Mouse (Mus musculus) stomach, embryonic 15.5 days (tissue): ENCODE measurements around the gene Gcn1l1. TPM values are rescaled to one million over a fixed set of nuclear protein-coding genes. Genes with fewer than 3 reads are reported as not detected.

ENCODE experiments used
- ATAC-seq: fragments of 200-750 bp; cut with Nextera tagmentation; 2 replicates; pipeline ENCODE4 v1.8.0; 2017; ENCODE audit warnings: low read depth, moderate number of reproducible peaks, moderate TSS enrichment; ENCODE audit not compliant: insufficient read depth, low FRiP score
- H3K27ac ChIP-seq: fragments of 300-500 bp; sonication (generic); 2 replicates; pipeline ENCODE4 v1.5.1; 2015; ENCODE audit warnings: mild to moderate bottlenecking, inconsistent platforms
- H3K27me3 ChIP-seq: fragments of 300-500 bp; sonication (generic); replicated peaks from 2 replicates; pipeline ENCODE4 v1.6.1; 2015; ENCODE audit warnings: inconsistent platforms
- H3K36me3 ChIP-seq: fragments of 300-500 bp; sonication (generic); 2 replicates; pipeline ENCODE4 v1.6.1; 2015; ENCODE audit warnings: inconsistent platforms
- H3K4me1 ChIP-seq: fragments of 300-500 bp; sonication (generic); 2 replicates; pipeline ENCODE4 v1.6.1; 2015; ENCODE audit warnings: inconsistent platforms
- H3K4me2 ChIP-seq: fragments of 300-500 bp; sonication (generic); 2 replicates; pipeline ENCODE4 v1.6.1; 2015; ENCODE audit warnings: mild to moderate bottlenecking, inconsistent platforms
- H3K4me3 ChIP-seq: fragments of 300-500 bp; sonication (generic); replicated peaks from 2 replicates; pipeline ENCODE4 v1.5.1; 2015; ENCODE audit warnings: inconsistent platforms
- H3K9ac ChIP-seq: fragments of 300-500 bp; sonication (generic); 2 replicates; pipeline ENCODE4 v1.6.1; 2015; ENCODE audit warnings: inconsistent platforms
- H3K9me3 ChIP-seq: fragments of 300-500 bp; sonication (generic); 2 replicates; pipeline ENCODE4 v1.6.1; 2016; ENCODE audit warnings: inconsistent platforms
- WGBS: fragments of 180-500 bp; shearing (Covaris S2); methylation state at CpG from one replicate; pipeline ENCODE4 v1.1.7; 2015; 5-methylcytosine and 5-hydroxymethylcytosine counted together
- polyA plus RNA-seq: library from polyadenylated mRNA; unstranded; fragments of >200 nt; fragmentation: Nextera tagmentation; extraction: Ambion mirVana; gene quantifications from 2 replicates; pipeline ENCODE4 v1.2.1, GENCODE M21; 2015

Gcn1l1 gene
- polyA plus RNA-seq, 1 experiment from 2014 or later = 34.9 TPM

DNA sequence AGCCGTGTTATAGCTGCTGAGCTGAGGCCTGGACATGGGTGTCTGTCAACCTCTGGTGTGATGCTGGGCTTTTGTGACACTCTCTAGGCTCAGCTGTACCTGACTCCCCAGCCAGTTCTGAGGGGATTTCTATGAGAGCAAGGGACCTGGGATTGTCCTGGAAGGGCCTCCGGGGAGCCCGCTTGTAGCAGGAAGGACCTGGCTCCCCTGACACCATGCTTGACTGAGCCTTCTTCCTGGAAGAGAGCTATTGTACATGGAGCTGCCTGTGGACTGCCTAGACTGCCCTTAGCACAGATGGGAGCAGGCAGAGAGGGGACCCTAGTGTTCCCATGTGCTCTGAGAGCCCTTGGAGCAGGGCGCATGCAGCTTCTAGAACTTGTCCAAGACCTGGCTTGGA lies 39.6 kb upstream of the Gcn1l1 start:
- H3K4me3 ChIP-seq = no peak overlapping the region
- no peaks in the 10 kb centered on the region for H3K27me3 ChIP-seq
- no peak overlapping the region for H3K9ac ChIP-seq
- 91% methylated on average over 4 of the region's 4 CpGs for WGBS
- no peak overlapping the region for H3K4me2 ChIP-seq
- no peaks in the 10 kb centered on the region for H3K36me3 ChIP-seq
- no peaks in the 10 kb centered on the region for H3K9me3 ChIP-seq
- H3K27ac ChIP-seq = peak overlapping the region; percentile 49
- peaks cover 71% of the 10 kb centered on the region for H3K4me1 ChIP-seq
- no peak for ATAC-seq

DNA sequence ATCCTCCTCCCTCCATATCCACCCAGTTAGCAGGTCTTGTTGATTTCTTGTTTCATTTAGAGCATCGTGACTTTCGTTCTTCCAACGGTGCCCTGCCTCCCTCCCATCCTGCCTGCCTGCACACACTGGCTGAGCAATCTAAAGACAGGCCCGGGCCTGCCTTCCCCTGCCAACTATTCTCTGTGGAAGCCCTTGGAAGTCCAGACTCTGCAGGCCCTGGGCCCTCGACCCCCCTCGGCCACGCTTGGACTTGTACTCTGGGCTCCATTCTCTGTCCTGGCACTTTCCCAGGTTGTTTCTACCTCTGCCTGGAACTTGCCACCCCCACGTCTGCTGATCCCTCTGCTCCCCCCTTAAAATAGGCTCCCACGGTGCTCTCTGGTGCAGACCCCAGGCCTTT lies 39.1 kb upstream of the Gcn1l1 start:
- no peaks in the 10 kb centered on the region for H3K36me3 ChIP-seq
- peaks cover 71% of the 10 kb centered on the region for H3K4me1 ChIP-seq
- 74% methylated on average over 9 of the region's 9 CpGs for whole genome bisulfite sequencing
- ATAC-seq = no peak
- no peaks in the 10 kb centered on the region for H3K9me3 ChIP-seq
- H3K4me2 ChIP-seq = no peak overlapping the region
- H3K9ac ChIP-seq = no peak overlapping the region
- peak overlapping the region; percentile 49 for H3K27ac ChIP-seq
- no peak overlapping the region for H3K4me3 ChIP-seq
- H3K27me3 ChIP-seq = no peaks in the 10 kb centered on the region

DNA sequence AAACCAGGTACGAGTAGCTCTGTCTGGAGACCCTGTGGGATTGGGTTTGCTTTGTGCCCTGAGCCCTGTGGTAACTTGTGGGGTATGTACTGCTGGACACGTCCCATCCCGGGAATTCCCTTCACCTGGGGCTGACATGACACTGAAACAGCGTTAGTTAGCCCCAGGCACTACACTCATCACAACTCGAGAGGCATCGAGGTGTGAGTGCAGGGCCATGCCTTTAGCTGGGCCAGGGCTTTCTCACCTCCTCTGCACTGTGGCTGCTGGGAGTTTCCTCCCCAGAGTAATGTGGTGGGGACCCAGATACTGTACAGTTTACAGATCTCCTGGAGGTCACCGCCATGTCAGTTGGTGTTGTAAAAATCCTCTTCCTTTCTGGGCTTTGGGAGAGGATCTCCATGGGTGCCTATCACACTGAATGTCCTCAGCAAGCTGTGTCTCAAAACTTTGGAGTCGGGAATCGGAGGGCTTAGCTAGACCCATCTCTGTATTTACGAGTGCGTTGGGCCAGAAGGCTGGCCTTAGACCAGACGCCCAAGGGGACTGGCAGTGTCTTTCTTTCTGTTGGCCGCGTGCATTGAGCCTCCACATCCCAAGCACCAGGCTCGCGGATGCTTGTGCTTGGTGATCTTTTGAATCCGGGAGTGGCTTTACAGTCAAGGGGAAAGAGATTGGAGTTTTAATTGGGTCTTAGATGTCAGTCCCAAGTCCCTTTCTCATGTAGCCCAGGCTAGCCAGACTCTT lies 38.4 kb upstream of the Gcn1l1 start:
- 91% methylated on average over 17 of the region's 17 CpGs for WGBS
- Histone ChIP-seq H3K4me1 (peaks cover 72% of the 10 kb centered on the region), H3K4me3 (no peak overlapping the region), H3K27me3 (no peaks in the 10 kb centered on the region), H3K9ac (no peak overlapping the region), H3K4me2 (no peak overlapping the region), H3K27ac (peak overlapping the region; percentile 49; the same call in 1 of the 2 replicates), H3K9me3 (no peaks in the 10 kb centered on the region), H3K36me3 (no peaks in the 10 kb centered on the region)
- no peak for ATAC-seq

DNA sequence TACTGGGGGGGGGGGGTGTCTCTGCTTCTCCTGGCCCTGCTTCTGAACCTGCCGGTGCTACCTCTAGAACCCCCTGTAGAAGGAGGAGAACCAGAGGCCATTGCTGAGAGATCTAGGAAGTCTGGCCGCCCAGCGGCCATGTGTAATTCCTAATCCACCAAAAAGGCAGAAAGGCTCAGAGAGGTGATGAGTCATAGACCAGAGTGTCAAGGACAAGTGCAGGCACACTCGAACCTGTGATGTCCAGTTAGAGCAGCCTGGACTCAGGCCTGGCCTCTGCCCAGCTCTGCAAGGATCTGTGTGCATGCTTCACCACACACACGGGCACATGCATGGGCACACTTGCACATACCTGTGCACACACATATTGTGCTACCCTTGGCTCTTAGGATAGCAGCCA lies 36.9 kb upstream of the Gcn1l1 start:
- Histone ChIP-seq H3K4me3 (no peak overlapping the region), H3K27ac (no peak overlapping the region), H3K9me3 (no peaks in the 10 kb centered on the region), H3K4me2 (no peak overlapping the region), H3K36me3 (no peaks in the 10 kb centered on the region), H3K27me3 (no peaks in the 10 kb centered on the region), H3K9ac (no peak overlapping the region), H3K4me1 (peaks cover 72% of the 10 kb centered on the region)
- no peak for ATAC-seq
- 65% methylated on average over 5 of the region's 5 CpGs for WGBS

DNA sequence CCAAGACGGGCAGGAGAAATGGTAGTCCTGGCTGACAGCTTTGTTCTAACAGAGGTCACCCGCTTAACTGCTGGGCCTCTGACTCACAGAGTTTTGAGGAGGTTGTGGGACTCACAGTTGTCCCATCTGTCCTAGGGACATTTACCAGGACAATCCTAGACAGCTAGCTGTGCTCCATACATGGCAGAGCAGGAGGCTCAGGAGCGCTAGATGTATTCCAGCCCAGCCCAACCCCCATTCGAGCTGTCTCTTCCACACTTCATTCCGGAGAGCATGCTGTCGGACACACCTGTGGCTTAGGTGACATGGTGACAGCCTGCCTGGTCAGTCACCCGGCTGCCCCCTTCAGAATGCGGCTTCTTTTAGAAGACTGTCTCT lies 35.7 kb upstream of the Gcn1l1 start:
- Histone ChIP-seq H3K27me3 (no peaks in the 10 kb centered on the region), H3K27ac (peak overlapping the region; percentile 88), H3K9ac (no peak overlapping the region), H3K4me3 (no peak overlapping the region), H3K4me2 (peak overlapping the region; percentile 11; the same call in 1 of the 2 replicates), H3K9me3 (no peaks in the 10 kb centered on the region), H3K4me1 (peaks cover 75% of the 10 kb centered on the region), H3K36me3 (no peaks in the 10 kb centered on the region)
- ATAC-seq = no peak
- 35% methylated on average over 8 of the region's 8 CpGs for WGBS

DNA sequence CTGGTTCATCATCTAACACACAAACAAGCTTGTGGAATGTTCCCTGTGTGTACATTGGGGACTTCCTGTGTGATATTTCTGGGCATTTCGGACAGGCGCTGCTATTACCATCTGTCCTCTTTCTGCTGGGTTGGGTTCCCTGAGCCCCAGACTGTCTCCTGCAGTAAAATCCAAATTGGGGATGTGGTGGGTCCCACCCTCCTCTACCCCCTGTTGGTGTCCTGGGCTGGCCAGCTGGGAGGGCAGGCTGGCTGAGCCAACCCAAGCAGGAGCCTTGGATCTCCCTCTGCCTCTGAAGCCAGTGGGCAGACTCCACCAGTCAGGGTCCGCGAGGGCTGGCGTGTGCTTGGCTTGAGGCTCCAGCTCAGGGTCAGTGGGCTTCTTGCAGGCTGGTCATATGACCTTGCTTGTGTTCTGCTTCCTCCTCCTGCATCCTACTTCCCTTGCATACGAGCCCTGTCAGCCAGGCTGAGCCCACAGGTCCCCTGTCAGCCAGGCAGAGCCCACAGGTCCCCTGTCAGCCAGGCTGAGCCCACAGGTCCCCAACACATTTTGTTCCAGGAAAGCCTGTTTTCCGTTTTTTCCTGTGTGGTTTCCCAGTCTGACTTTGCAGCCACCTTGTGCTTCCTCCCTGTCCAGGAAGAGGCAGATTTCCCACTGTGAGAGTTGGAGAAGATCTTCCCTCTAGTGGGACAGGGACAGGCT lies 35.2 kb upstream of the Gcn1l1 start:
- no peaks in the 10 kb centered on the region for H3K9me3 ChIP-seq
- H3K36me3 ChIP-seq = no peaks in the 10 kb centered on the region
- no peak overlapping the region for H3K9ac ChIP-seq
- H3K27me3 ChIP-seq = no peaks in the 10 kb centered on the region
- peaks cover 75% of the 10 kb centered on the region for H3K4me1 ChIP-seq
- ATAC-seq = no peak
- no peak overlapping the region for H3K4me3 ChIP-seq
- WGBS = 47% methylated on average over 7 of the region's 7 CpGs
- peak overlapping the region; percentile 11; the same call in 1 of the 2 replicates for H3K4me2 ChIP-seq
- peak overlapping the region; percentile 88 for H3K27ac ChIP-seq

DNA sequence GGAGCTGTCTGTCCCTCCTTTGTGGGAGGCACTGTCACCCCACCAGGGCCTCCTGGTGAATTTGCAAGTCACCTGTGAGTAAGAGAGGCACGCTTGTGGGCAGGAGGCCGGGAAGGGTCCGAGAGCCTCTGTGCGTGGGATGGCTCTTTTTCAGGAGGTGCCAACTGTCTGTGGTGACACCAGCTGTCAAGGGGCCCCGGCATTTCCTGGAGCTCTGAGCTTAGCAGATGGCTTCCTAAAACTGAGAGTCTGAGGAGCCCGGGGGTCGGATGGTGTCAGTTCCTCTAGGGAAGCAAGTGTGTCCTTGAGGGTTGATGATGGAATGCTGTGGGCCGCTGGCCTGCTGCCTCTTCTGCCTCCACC lies 34.6 kb upstream of the Gcn1l1 start:
- no peak for ATAC-seq
- Histone ChIP-seq H3K4me3 (no peak overlapping the region), H3K4me2 (0 out of 2 replicates have a peak overlapping the region, but pooled peaks have one; percentile 11), H3K36me3 (no peaks in the 10 kb centered on the region), H3K4me1 (peaks cover 77% of the 10 kb centered on the region), H3K9me3 (no peaks in the 10 kb centered on the region), H3K27me3 (no peaks in the 10 kb centered on the region), H3K27ac (peak overlapping the region; percentile 88), H3K9ac (no peak overlapping the region)
- 54% methylated on average over 8 of the region's 8 CpGs for WGBS

DNA sequence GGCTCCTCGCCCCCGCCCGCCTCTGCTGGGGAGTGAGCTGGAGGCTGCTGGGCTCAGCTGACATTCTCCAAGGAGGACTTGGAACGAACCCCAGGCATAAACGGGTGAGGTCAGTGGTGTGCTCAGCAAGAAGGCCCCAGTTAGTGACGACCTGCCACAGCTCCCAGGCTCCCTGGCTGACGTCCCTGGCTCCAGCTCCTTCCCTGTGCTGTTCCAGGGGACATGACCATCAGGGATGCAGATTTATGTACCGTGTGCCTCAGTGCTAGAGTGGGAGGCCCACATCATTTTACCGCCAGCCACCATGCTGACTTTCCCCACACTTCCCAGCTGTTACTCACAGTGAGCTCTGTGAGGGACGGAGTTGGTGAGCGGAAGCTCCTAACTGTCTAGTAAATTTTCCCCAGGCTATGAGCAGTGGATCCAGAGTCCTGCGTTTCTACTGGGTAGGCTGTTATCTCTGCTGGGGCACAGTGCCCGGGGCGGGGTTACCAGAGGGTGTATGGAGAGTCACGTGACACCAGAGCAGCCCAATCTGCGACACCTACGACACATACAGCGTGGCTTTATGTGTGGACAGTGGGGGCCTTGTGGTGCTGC lies 33.3 kb upstream of the Gcn1l1 start:
- H3K4me2 ChIP-seq = peak overlapping the region; percentile 39
- peaks cover 74% of the 10 kb centered on the region for H3K4me1 ChIP-seq
- 0 out of 2 replicates have a peak overlapping the region, but pooled peaks have one; percentile 8 for H3K4me3 ChIP-seq
- ATAC-seq = peak; percentile 75
- no peak overlapping the region for H3K9ac ChIP-seq
- no peaks in the 10 kb centered on the region for H3K27me3 ChIP-seq
- H3K27ac ChIP-seq = peak overlapping the region; percentile 88
- no peaks in the 10 kb centered on the region for H3K36me3 ChIP-seq
- WGBS = 20% methylated on average over 18 of the region's 18 CpGs
- no peaks in the 10 kb centered on the region for H3K9me3 ChIP-seq

DNA sequence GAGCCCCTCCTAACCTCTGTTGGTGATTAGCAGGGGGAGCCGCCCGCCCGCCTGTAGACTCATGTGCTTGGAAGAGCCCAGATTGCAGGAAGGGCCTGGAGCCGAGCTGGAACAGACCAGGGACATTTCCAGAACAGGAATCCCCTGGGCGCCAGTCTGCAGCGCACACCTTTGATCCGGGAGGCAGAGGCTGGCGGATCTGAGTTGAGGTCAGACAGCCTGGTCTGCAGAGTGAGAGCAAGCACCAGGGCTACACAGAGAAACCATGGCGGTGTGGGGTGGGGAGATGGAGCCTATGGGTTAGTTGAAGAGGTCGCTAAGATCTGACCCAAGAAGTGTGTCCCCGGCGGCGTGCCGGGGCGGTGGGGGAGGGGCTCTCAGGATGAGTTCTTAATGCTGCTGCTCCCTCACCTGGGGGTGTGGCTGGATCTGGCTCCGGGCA lies 30.7 kb upstream of the Gcn1l1 start:
- no peaks in the 10 kb centered on the region for H3K27me3 ChIP-seq
- no peaks in the 10 kb centered on the region for H3K9me3 ChIP-seq
- 19% methylated on average over 16 of the region's 16 CpGs for WGBS
- no peak overlapping the region for H3K4me3 ChIP-seq
- H3K4me1 ChIP-seq = peaks cover 78% of the 10 kb centered on the region
- no peaks in the 10 kb centered on the region for H3K36me3 ChIP-seq
- H3K27ac ChIP-seq = peak overlapping the region; percentile 67
- H3K4me2 ChIP-seq = peak overlapping the region; percentile 26
- H3K9ac ChIP-seq = no peak overlapping the region
- ATAC-seq = no peak

DNA sequence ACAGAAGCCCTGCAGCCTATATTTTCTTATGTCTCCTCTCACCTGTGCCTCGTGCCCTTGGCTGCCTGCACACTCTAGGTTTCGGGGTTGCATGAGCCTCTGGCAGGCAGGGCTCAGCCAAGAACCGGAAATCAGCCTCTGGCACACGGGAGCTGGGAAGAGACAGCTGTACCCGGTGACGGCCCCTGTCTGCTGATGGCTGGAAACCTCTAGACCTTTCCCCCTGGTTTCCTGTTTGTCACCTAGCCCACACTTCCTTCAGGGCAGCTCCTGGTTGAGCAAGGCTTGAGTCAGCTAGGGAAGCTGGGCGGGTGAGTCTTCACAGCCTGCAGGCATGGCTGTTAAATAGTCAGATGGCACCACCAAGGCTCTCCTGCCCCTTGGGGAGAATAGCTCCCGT lies 30.2 kb upstream of the Gcn1l1 start:
- no peaks in the 10 kb centered on the region for H3K27me3 ChIP-seq
- H3K4me2 ChIP-seq = peak overlapping the region; percentile 26
- no peaks in the 10 kb centered on the region for H3K9me3 ChIP-seq
- no peak overlapping the region for H3K4me3 ChIP-seq
- ATAC-seq = no peak
- H3K4me1 ChIP-seq = peaks cover 72% of the 10 kb centered on the region
- 31% methylated on average over 8 of the region's 8 CpGs for WGBS
- no peaks in the 10 kb centered on the region for H3K36me3 ChIP-seq
- no peak overlapping the region for H3K9ac ChIP-seq
- peak overlapping the region; percentile 67 for H3K27ac ChIP-seq

DNA sequence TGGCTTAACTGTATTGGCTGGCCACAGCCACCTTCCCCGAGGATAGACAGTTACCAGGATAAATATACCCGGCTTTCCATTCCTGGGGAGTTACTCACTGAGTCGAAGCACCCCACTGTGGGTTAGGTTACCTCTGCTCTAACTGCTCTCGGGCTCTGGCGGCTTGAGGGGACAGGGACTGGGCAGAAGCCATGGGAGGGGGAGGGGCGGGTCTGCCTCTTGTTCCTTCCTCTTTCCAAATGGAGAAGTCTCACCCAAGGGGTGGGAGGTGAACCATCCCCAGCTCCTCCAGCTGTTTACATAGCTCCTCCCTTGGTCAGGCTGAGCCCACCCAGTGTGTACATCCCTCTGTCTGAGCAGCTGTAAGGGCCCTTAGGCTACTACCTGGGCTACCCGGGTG lies 29.4 kb upstream of the Gcn1l1 start:
- H3K4me2 ChIP-seq = no peak overlapping the region
- no peak overlapping the region for H3K9ac ChIP-seq
- 40% methylated on average over 7 of the region's 7 CpGs for WGBS
- H3K27me3 ChIP-seq = no peaks in the 10 kb centered on the region
- no peak for ATAC-seq
- no peaks in the 10 kb centered on the region for H3K9me3 ChIP-seq
- H3K36me3 ChIP-seq = no peaks in the 10 kb centered on the region
- peaks cover 64% of the 10 kb centered on the region for H3K4me1 ChIP-seq
- H3K27ac ChIP-seq = peak overlapping the region; percentile 67
- no peak overlapping the region for H3K4me3 ChIP-seq
